Mouse (Mus musculus) MEL (cell line): ENCODE data around the gene Abcg1.

ENCODE experiments used
- ETS1 ChIP-seq: IDR thresholded peaks from 2 replicates; pipeline ENCODE4 v1.6.1; 2012; ENCODE audit warnings: low read depth, mild to moderate bottlenecking, inconsistent platforms, low read length, improper control_type of control experiment, moderate library complexity
- POLR2A ChIP-seq, 2 experiments: IDR thresholded peaks; 2 replicates each; pipeline ENCODE4 v1.6.1; 2011 to 2012; ENCODE audit warnings: low read length in 2 of 2, mild to moderate bottlenecking in 2 of 2, control low read depth in 1 of 2, improper control_type of control experiment in 1 of 2, low read depth in 1 of 2, moderate library complexity in 1 of 2; ENCODE audit not compliant: control insufficient read depth in 1 of 2, insufficient read depth in 1 of 2, poor library complexity in 1 of 2
- RCOR1 ChIP-seq: IDR thresholded peaks from 2 replicates; pipeline ENCODE4 v1.6.1; 2012; ENCODE audit warnings: low read depth, mild to moderate bottlenecking, inconsistent platforms, low read length, improper control_type of control experiment

GRCm38 (mm10) chr17:31072872-31073271, 15.4 kb downstream of the Abcg1 start:
- TF ChIP-seq ETS1 (no peak), RCOR1 (no peak), POLR2A (IDR thresholded peaks at IDR 0.05; ENCODE audit: control insufficient read depth in 1 of 2, insufficient read depth in 1 of 2, low read depth in 1 of 2, low read length in 2 of 2, poor library complexity in 1 of 2) (no peak)
